Mouse (Mus musculus) hindbrain, embryonic 11.5 days (tissue): Measurements from ENCODE around the gene Rxra. TPM values are rescaled to one million over a fixed set of nuclear protein-coding genes. Genes with fewer than 3 reads are reported as not detected.

Experiments used
- ATAC-seq: fragments of 200-750 bp; cut with Nextera tagmentation; 2 replicates; pipeline ENCODE4 v1.8.0; 2017; ENCODE audit warnings: mild to moderate bottlenecking, moderate TSS enrichment, moderate library complexity; ENCODE audit not compliant: low FRiP score
- DNase-seq: peaks from one replicate; pipeline ENCODE4 v3.0.0-alpha.2; 2015; ENCODE audit warnings: low spot score
- H3K27ac ChIP-seq: fragments of 300-500 bp; sonication (generic); 2 replicates; pipeline ENCODE4 v1.5.1; 2014; ENCODE audit warnings: mild to moderate bottlenecking, low read depth, low read length
- H3K27me3 ChIP-seq: fragments of 300-500 bp; sonication (generic); 2 replicates; pipeline ENCODE4 v1.6.1; 2014; ENCODE audit warnings: mild to moderate bottlenecking, low read length, moderate library complexity, mixed read lengths; ENCODE audit not compliant: control insufficient read depth, insufficient read depth
- H3K36me3 ChIP-seq: fragments of 300-500 bp; sonication (generic); 2 replicates; pipeline ENCODE4 v1.6.1; 2014; ENCODE audit warnings: mild to moderate bottlenecking, low read length, moderate library complexity, mixed read lengths; ENCODE audit not compliant: control insufficient read depth, insufficient read depth
- H3K4me1 ChIP-seq: fragments of 300-500 bp; sonication (generic); replicated peaks from 2 replicates; pipeline ENCODE4 v1.6.1; 2014; ENCODE audit warnings: low read length, mixed read lengths; ENCODE audit not compliant: control insufficient read depth, insufficient read depth
- H3K4me2 ChIP-seq: fragments of 300-500 bp; sonication (generic); replicated peaks from 2 replicates; pipeline ENCODE4 v1.6.1; 2014; ENCODE audit warnings: mild to moderate bottlenecking, low read depth, low read length
- H3K4me3 ChIP-seq: fragments of 300-500 bp; sonication (generic); 2 replicates; pipeline ENCODE4 v1.5.1; 2014; ENCODE audit warnings: low read depth, low read length
- H3K9ac ChIP-seq: fragments of 300-500 bp; sonication (generic); 2 replicates; pipeline ENCODE4 v1.6.1; 2014; ENCODE audit warnings: low read depth, low read length
- H3K9me3 ChIP-seq: fragments of 300-500 bp; sonication (generic); 2 replicates; pipeline ENCODE4 v1.6.1; 2016; ENCODE audit warnings: low read length; ENCODE audit not compliant: control insufficient read depth
- WGBS: fragments of 180-500 bp; shearing (Covaris S2); extraction: QIAGEN DNeasy Blood & Tissue Kit; methylation state at CpG from one replicate; pipeline ENCODE4 v1.1.7; 2014; 5-methylcytosine and 5-hydroxymethylcytosine counted together
- polyA plus RNA-seq: library from polyadenylated mRNA; unstranded; fragments of >200 nt; fragmentation: Nextera tagmentation; extraction: Ambion mirVana; gene quantifications from 2 replicates; pipeline ENCODE4 v1.2.1, GENCODE M21; 2014

The Rxra gene
- polyA plus RNA-seq, 1 experiment from 2014 or later = 6.5 TPM

GRCm38 (mm10) chr2:27639631-27640334, 36.5 kb upstream of the Rxra start:
- Histone ChIP-seq H3K9me3 (no peaks in the 10 kb centered on the region), H3K27me3 (no peaks in the 10 kb centered on the region), H3K4me2 (no peak overlapping the region), H3K36me3 (no peaks in the 10 kb centered on the region), H3K9ac (no peak overlapping the region), H3K4me3 (no peak overlapping the region), H3K4me1 (peaks cover 3% of the 10 kb centered on the region; the same call in 1 of the 2 replicates), H3K27ac (no peak overlapping the region)
- ATAC-seq = no peak
- DNase-seq = no peak
- WGBS = 87% methylated on average over 5 of the region's 5 CpGs

DNA sequence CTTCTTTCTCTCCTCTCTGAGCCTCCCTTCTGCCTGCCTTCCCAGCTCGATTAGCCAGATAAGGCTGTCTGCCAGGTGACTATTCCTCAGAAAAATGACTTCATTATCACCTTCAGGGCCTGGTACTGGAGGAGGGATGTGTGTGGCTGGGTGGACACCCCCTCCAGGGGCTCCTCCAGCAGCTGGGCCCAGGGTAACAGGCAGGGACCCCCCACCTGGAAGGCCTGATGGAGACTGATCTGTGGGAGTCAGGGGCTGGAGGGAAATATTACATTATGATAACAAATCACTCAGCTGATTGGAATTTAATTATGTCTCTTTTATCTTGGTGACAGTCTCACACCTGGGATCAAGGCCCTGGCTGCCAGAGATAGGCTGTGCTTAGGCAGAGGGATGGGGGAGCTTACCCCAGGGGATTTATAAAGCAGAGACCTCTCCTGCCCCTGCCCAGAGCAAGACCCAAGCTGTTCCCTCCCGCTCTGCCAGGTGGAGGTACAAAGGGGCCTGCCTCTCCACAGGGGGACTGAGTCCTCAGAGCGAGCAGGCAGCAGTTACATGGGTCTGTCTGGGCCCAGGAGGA, 35.2 kb upstream of the Rxra start:
- Histone ChIP-seq H3K9me3 (no peaks in the 10 kb centered on the region), H3K9ac (no peak overlapping the region), H3K36me3 (no peaks in the 10 kb centered on the region), H3K4me2 (no peak overlapping the region), H3K27me3 (no peaks in the 10 kb centered on the region), H3K4me1 (peaks cover 3% of the 10 kb centered on the region; the same call in 1 of the 2 replicates), H3K4me3 (no peak overlapping the region), H3K27ac (0 out of 2 replicates have a peak overlapping the region, but pooled peaks have one; percentile 36)
- peak; percentile 35 for DNase-seq
- peak; percentile 89 for ATAC-seq
- WGBS = 37% methylated on average over 3 of the region's 3 CpGs

DNA sequence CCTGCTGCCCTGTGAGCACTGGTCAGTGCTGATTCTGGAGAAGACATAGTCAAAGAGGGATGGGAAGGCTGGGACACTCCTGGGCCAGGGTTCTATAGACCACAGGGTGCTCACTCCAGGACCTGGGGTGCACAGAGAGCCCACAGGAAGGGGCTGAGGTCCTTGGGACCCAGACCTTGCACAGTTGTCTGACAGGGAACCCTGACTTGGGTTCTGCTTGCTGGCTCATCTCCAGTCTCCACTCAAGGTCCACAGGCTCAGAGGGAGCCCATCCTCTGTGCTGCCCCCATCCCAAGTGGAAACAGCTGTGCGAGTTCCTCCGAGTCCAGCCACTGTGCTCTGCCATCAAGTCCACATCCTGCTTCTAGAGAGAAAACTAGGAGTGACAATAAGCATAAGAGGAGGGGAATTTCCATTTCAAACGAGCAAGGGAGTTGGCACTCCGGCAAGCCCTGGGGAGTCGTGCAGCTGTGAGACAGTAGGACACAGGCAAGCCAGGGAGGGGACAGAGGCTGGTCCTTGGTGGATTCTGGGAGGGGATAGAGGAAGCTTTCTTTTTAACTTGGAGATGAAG, 31.6 kb upstream of the Rxra start:
- Histone ChIP-seq H3K27me3 (no peaks in the 10 kb centered on the region), H3K9ac (no peak overlapping the region), H3K4me3 (no peak overlapping the region), H3K9me3 (no peaks in the 10 kb centered on the region), H3K36me3 (no peaks in the 10 kb centered on the region), H3K4me1 (peaks cover 3% of the 10 kb centered on the region; the same call in 1 of the 2 replicates), H3K27ac (no peak overlapping the region), H3K4me2 (no peak overlapping the region)
- DNase-seq (no peak), ATAC-seq (no peak)
- WGBS = 30% methylated on average over 5 of the region's 5 CpGs

DNA sequence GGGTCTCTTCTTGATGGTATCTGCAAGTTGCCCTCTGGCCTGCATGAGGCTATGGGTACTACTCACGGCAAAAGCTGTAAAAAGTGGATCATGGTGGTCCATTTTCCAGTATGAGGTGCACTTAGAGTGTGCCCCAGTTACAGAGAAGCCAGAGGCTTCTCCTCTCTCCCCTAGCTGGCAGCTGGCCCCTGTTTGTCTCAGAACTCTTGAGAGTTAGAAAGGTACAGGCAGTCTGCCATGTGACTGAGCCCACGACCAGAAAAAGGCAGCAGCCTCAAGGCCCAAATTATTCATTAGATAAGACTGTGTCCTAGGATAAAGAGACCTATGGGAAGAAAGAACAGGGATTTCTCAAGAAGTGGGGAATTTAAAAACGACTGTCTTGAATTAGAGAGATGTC, 30.8 kb upstream of the Rxra start:
- 66% methylated on average over 3 of the region's 3 CpGs for WGBS
- Histone ChIP-seq H3K4me1 (peaks cover 3% of the 10 kb centered on the region), H3K4me2 (no peak overlapping the region), H3K9me3 (no peaks in the 10 kb centered on the region), H3K36me3 (no peaks in the 10 kb centered on the region), H3K4me3 (no peak overlapping the region), H3K27me3 (no peaks in the 10 kb centered on the region), H3K9ac (no peak overlapping the region), H3K27ac (no peak overlapping the region)
- ATAC-seq = no peak
- no peak for DNase-seq

DNA sequence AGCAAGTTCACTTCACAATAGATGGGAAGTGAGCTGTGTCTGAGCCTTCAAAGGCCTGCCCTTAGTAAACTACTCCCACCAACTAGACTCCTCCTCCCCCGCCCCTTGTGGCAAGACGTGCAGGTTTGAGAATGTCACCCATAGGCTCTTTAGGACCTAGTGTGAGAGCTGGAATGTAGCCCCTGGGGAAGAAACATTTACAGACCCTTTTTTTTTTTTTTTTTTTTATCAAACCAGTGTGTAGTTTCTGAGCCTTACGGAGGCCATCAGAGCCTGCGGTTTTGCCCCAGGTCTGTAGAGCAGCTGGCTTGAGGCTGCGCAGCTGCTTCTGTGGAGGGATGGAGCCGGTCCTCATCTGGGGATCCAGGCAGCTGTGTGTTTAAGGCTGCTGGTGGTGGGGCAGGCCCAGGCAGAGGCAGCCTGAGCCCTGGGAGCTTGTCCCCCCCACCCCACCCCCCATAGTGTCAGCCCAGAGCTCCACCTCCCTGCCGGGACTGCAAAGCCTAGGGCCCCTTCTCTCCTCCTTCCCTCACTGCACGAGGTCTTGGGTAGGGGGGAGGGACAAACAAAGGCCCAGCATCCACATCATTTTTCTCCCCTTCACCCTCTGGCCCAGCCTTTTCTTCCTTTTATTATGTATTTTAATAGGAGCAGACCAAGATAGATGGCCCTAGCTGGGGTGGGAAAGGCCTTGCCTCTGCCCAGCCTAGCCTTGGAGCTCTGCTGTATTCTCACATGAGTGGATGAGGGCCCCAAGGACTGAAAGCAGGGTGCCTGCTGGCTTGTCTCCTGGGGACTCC, 26.2 kb upstream of the Rxra start:
- no peaks in the 10 kb centered on the region; the same call in none of the 2 replicates for H3K4me1 ChIP-seq
- H3K36me3 ChIP-seq = no peaks in the 10 kb centered on the region
- no peaks in the 10 kb centered on the region for H3K9me3 ChIP-seq
- H3K4me3 ChIP-seq = no peak overlapping the region
- ATAC-seq = peak; percentile 91
- H3K27me3 ChIP-seq = no peaks in the 10 kb centered on the region
- 0 out of 2 replicates have a peak overlapping the region, but pooled peaks have one; percentile 3 for H3K4me2 ChIP-seq
- DNase-seq = peak; percentile 66
- WGBS = 19% methylated on average over 8 of the region's 8 CpGs
- no peak overlapping the region for H3K9ac ChIP-seq
- peak overlapping the region; percentile 82 for H3K27ac ChIP-seq

DNA sequence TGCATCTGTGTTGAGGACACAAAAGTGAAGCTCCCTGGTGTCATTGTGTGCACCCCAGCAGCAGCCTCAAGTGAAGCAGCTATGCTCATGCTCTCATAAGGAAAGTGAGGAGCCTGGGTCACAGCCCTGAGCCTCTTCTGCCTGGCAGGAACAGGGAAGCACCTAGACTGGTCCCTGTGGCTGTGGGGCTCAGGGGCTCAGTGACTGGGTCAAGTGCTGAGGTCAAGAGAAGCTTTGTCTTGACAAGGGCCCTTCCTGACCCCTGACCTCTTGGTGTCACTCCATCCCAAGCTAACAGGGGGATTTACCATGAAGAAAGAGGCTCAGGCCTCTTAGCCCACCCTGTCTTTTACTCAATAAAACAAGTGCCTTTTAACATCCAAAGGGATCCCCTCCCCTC, 25.2 kb upstream of the Rxra start:
- Histone ChIP-seq H3K9ac (no peak overlapping the region), H3K27me3 (no peaks in the 10 kb centered on the region), H3K36me3 (no peaks in the 10 kb centered on the region), H3K9me3 (no peaks in the 10 kb centered on the region), H3K27ac (peak overlapping the region; percentile 82), H3K4me2 (no peak overlapping the region), H3K4me1 (no peaks in the 10 kb centered on the region; the same call in none of the 2 replicates), H3K4me3 (no peak overlapping the region)
- DNase-seq (no peak), ATAC-seq (no peak)

DNA sequence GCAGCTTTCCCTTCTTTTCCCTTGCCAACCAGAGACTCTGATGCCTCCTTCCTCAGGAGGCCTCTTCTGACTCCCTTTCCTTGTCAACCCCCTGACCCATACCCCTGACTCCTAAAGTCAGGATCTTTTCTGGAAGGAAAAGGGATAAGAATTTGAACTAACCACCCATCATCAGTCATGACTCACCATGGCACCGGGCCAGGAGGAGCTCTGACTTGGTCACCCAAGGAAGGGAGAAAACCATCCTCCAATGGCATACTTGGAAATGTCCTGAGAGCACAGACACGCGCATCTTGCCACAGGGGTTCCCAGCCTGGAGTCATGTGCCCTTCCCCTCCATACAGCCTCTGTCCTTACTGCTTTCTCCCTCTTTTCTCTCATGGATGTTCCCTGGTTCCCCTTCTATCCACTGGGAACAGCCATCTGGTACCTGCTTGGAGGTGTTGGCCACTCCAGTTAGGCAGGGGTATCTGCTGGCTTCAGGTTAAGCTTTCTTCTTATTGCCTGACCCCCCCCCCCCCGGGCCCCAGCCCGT, 22.7 kb upstream of the Rxra start:
- Histone ChIP-seq H3K9ac (no peak overlapping the region), H3K36me3 (no peaks in the 10 kb centered on the region), H3K4me3 (no peak overlapping the region), H3K9me3 (no peaks in the 10 kb centered on the region), H3K27me3 (no peaks in the 10 kb centered on the region), H3K4me2 (no peak overlapping the region), H3K4me1 (no peaks in the 10 kb centered on the region; the same call in none of the 2 replicates), H3K27ac (no peak overlapping the region)
- DNase-seq (no peak), ATAC-seq (no peak)
- WGBS = 78% methylated on average over 5 of the region's 5 CpGs

DNA sequence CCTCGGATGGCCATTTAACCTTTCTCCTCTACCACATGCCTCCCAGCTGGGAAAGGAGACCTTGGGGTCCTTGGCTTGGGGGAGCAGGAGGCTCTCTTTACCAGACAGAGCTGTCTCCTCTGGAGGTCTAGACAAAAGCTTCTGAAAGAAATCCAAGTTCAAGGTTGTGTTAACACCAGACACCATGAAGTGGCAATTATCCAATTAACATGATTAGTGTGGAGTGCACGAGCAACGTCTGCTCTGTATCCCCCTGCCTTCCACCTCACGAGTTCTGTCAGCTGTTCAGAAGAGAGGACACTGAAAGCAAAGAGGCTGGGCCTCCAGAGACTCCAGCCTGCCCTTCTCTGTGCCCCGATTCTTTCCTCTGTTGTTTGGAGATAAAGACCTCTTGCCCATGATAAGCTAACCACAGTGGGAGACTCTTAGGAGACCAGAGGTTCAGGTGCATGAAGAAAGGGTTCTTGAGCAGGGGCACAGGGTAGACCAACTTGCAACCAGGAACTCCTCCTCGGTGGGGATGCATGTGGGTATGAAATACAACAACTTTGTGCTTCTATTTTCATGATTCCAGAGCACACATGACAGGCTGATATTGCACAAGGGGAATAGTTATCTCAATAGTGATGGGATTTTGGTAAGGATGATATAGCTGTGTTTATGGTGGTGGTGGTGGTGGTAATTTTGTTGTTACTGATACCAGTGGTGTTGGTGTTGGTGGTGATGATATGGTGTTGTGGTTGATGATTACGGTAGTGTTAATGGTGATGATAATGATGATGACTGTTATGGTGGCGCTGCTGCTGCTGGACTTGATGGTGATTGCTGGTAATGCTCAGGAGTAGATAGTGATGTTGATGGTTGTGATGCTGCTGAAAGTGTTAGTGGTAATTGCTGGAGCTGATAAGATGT, 21.7 kb upstream of the Rxra start:
- H3K27me3 ChIP-seq = no peaks in the 10 kb centered on the region
- H3K4me1 ChIP-seq = no peaks in the 10 kb centered on the region; the same call in none of the 2 replicates
- DNase-seq = no peak
- H3K27ac ChIP-seq = no peak overlapping the region
- H3K36me3 ChIP-seq = no peaks in the 10 kb centered on the region
- H3K4me2 ChIP-seq = no peak overlapping the region
- H3K9me3 ChIP-seq = no peaks in the 10 kb centered on the region
- no peak overlapping the region for H3K9ac ChIP-seq
- no peak for ATAC-seq
- no peak overlapping the region for H3K4me3 ChIP-seq
- WGBS = 63% methylated on average over 8 of the region's 8 CpGs
